Mouse (Mus musculus) liver, embryonic 11.5 days (tissue): ENCODE data around the gene Doc2a. TPM values are rescaled to one million over a fixed set of nuclear protein-coding genes. Genes with fewer than 3 reads are reported as not detected.

Experiments used
- ATAC-seq: fragments of 200-750 bp; cut with Nextera tagmentation; replicated peaks from 2 replicates; pipeline ENCODE4 v1.8.0; 2017; ENCODE audit warnings: moderate number of reproducible peaks, mild to moderate bottlenecking, moderate TSS enrichment, moderate library complexity; ENCODE audit not compliant: low FRiP score
- DNase-seq: peaks from one replicate; pipeline ENCODE4 v3.0.0-alpha.2; 2017; ENCODE audit warnings: low spot score
- H3K27ac ChIP-seq: fragments of 300-500 bp; sonication (generic); 2 replicates; pipeline ENCODE4 v1.5.1; 2014; ENCODE audit warnings: mild to moderate bottlenecking, low read depth, low read length, control low read depth
- H3K27me3 ChIP-seq: fragments of 300-500 bp; sonication (generic); replicated peaks from 2 replicates; pipeline ENCODE4 v1.6.1; 2014; ENCODE audit warnings: low read length, mixed read lengths; ENCODE audit not compliant: control insufficient read depth, insufficient read depth
- H3K36me3 ChIP-seq: fragments of 300-500 bp; sonication (generic); 2 replicates; pipeline ENCODE4 v1.6.1; 2014; ENCODE audit warnings: mild to moderate bottlenecking, low read length, moderate library complexity, mixed read lengths; ENCODE audit not compliant: control insufficient read depth, insufficient read depth
- H3K4me1 ChIP-seq: fragments of 300-500 bp; sonication (generic); replicated peaks from 2 replicates; pipeline ENCODE4 v1.6.1; 2014; ENCODE audit warnings: low read length, mixed read lengths; ENCODE audit not compliant: control insufficient read depth, insufficient read depth
- H3K4me2 ChIP-seq: fragments of 300-500 bp; sonication (generic); 2 replicates; pipeline ENCODE4 v1.6.1; 2014; ENCODE audit warnings: mild to moderate bottlenecking, control low read depth, moderate library complexity
- H3K4me3 ChIP-seq: fragments of 300-500 bp; sonication (generic); 2 replicates; pipeline ENCODE4 v1.5.1; 2014; ENCODE audit warnings: low read depth, low read length, control low read depth
- H3K9ac ChIP-seq: fragments of 300-500 bp; sonication (generic); 2 replicates; pipeline ENCODE4 v1.6.1; 2014; ENCODE audit warnings: low read depth, low read length, control low read depth
- H3K9me3 ChIP-seq: fragments of 300-500 bp; sonication (generic); 2 replicates; pipeline ENCODE4 v1.6.1; 2016; ENCODE audit warnings: low read length, inconsistent platforms, mixed read lengths; ENCODE audit not compliant: control insufficient read depth
- WGBS: fragments of 180-500 bp; shearing (Covaris S2); extraction: QIAGEN DNeasy Blood & Tissue Kit; methylation state at CpG from one replicate; pipeline ENCODE4 v1.1.7; 2014; 5-methylcytosine and 5-hydroxymethylcytosine counted together
- polyA plus RNA-seq: library from polyadenylated mRNA; unstranded; fragments of >200 nt; fragmentation: Nextera tagmentation; extraction: Ambion mirVana; gene quantifications from 2 replicates; pipeline ENCODE4 v1.2.1, GENCODE M21; 2014

Gene Doc2a
- polyA plus RNA-seq, 1 experiment from 2014 or later: 0.52 TPM

- Histone ChIP-seq H3K4me3 (no peak overlapping the region), H3K4me2 (no peak overlapping the region), H3K27me3 (no peaks in the 10 kb centered on the region), H3K9me3 (no peaks in the 10 kb centered on the region), H3K36me3 (peaks cover 2% of the 10 kb centered on the region; the same call in 1 of the 2 replicates), H3K9ac (no peak overlapping the region), H3K27ac (no peak overlapping the region), H3K4me1 (peaks cover 22% of the 10 kb centered on the region)
- ATAC-seq (no peak), DNase-seq (no peak)
- 58% methylated on average over 6 of the region's 6 CpGs for WGBS
These were observed 44.0 kb upstream of the Doc2a start for GRCm38 (mm10) chr7:126803181-126803580.

GRCm38 (mm10) chr7:126803751-126804150 is 43.5 kb upstream of the Doc2a start:
- peaks cover 28% of the 10 kb centered on the region for H3K4me1 ChIP-seq

GRCm38 (mm10) chr7:126806956-126807355 is 40.3 kb upstream of the Doc2a start:
- WGBS: 85% methylated on average over 6 of the region's 6 CpGs
- Histone ChIP-seq H3K9me3 (no peaks in the 10 kb centered on the region), H3K9ac (no peak overlapping the region), H3K4me1 (peaks cover 28% of the 10 kb centered on the region), H3K36me3 (peaks cover 2% of the 10 kb centered on the region; the same call in 1 of the 2 replicates), H3K27ac (0 out of 2 replicates have a peak overlapping the region, but pooled peaks have one; percentile 6), H3K27me3 (no peaks in the 10 kb centered on the region), H3K4me2 (no peak overlapping the region), H3K4me3 (no peak overlapping the region)
- ATAC-seq (no peak), DNase-seq (no peak)

More at GRCm38 (mm10) chr7:126803751-126804150, 43.5 kb upstream of the Doc2a start:
- Histone ChIP-seq H3K9me3 (no peaks in the 10 kb centered on the region), H3K36me3 (peaks cover 2% of the 10 kb centered on the region; the same call in 1 of the 2 replicates), H3K9ac (0 out of 2 replicates have a peak overlapping the region, but pooled peaks have one; percentile 15), H3K27ac (no peak overlapping the region), H3K4me3 (no peak overlapping the region), H3K27me3 (no peaks in the 10 kb centered on the region), H3K4me2 (peak overlapping the region; percentile 25)
- ATAC-seq: no peak
- DNase-seq: no peak

GRCm38 (mm10) chr7:126807405-126807804 is 39.8 kb upstream of the Doc2a start:
- peaks cover 2% of the 10 kb centered on the region; the same call in 1 of the 2 replicates for H3K36me3 ChIP-seq
- H3K27ac ChIP-seq: 0 out of 2 replicates have a peak overlapping the region, but pooled peaks have one; percentile 6
- H3K4me3 ChIP-seq: no peak overlapping the region
- peaks cover 28% of the 10 kb centered on the region for H3K4me1 ChIP-seq
- H3K4me2 ChIP-seq: no peak overlapping the region; the same call in 1 of the 2 replicates
- WGBS: 80% methylated on average over 4 of the region's 4 CpGs
- DNase-seq: no peak
- H3K9ac ChIP-seq: no peak overlapping the region; the same call in 1 of the 2 replicates
- H3K9me3 ChIP-seq: no peaks in the 10 kb centered on the region
- ATAC-seq: no peak
- H3K27me3 ChIP-seq: no peaks in the 10 kb centered on the region

- Histone ChIP-seq H3K4me3 (peak overlapping the region; percentile 72), H3K4me2 (peak overlapping the region; percentile 96), H3K9me3 (no peaks in the 10 kb centered on the region), H3K27me3 (no peaks in the 10 kb centered on the region), H3K4me1 (peaks cover 22% of the 10 kb centered on the region), H3K36me3 (0 out of 2 replicates have a peak, but pooled peaks cover 2% of the 10 kb centered on the region), H3K27ac (peak overlapping the region; percentile 77), H3K9ac (peak overlapping the region; percentile 78)
- WGBS: 2% methylated on average over 41 of the region's 43 CpGs
- ATAC-seq (peak; percentile 89), DNase-seq (peak; percentile 81)
These were observed 38.3 kb upstream of the Doc2a start for GRCm38 (mm10) chr7:126808703-126809455.

GRCm38 (mm10) chr7:126809723-126810369 is 37.4 kb upstream of the Doc2a start:
- 41% methylated on average over 5 of the region's 5 CpGs for WGBS

GRCm38 (mm10) chr7:126815726-126816222 is 31.4 kb upstream of the Doc2a start:
- Histone ChIP-seq H3K36me3 (no peaks in the 10 kb centered on the region), H3K4me1 (no peaks in the 10 kb centered on the region), H3K27ac (no peak overlapping the region), H3K9ac (no peak overlapping the region), H3K4me3 (no peak overlapping the region), H3K9me3 (no peaks in the 10 kb centered on the region), H3K4me2 (no peak overlapping the region), H3K27me3 (no peaks in the 10 kb centered on the region)
- WGBS: 74% methylated on average over 8 of the region's 8 CpGs
- ATAC-seq: no peak
- DNase-seq: no peak

More at GRCm38 (mm10) chr7:126809723-126810369, 37.4 kb upstream of the Doc2a start:
- no peaks in the 10 kb centered on the region for H3K9me3 ChIP-seq
- H3K27ac ChIP-seq: peak overlapping the region; percentile 77; the same call in 1 of the 2 replicates
- no peaks in the 10 kb centered on the region for H3K27me3 ChIP-seq
- peak overlapping the region; percentile 96 for H3K4me2 ChIP-seq
- H3K36me3 ChIP-seq: 0 out of 2 replicates have a peak, but pooled peaks cover 2% of the 10 kb centered on the region
- DNase-seq (no peak), ATAC-seq (0 out of 2 replicates have a peak, but pooled peaks have one; percentile 11)
- peak overlapping the region; percentile 72; the same call in 1 of the 2 replicates for H3K4me3 ChIP-seq
- peaks cover 22% of the 10 kb centered on the region for H3K4me1 ChIP-seq
- H3K9ac ChIP-seq: peak overlapping the region; percentile 78

GRCm38 (mm10) chr7:126816494-126816893 is 30.7 kb upstream of the Doc2a start:
- ATAC-seq (no peak), DNase-seq (no peak)
- H3K4me1 ChIP-seq: no peaks in the 10 kb centered on the region
- H3K4me3 ChIP-seq: no peak overlapping the region
- H3K27ac ChIP-seq: no peak overlapping the region
- no peak overlapping the region for H3K9ac ChIP-seq
- H3K9me3 ChIP-seq: no peaks in the 10 kb centered on the region
- H3K36me3 ChIP-seq: no peaks in the 10 kb centered on the region
- H3K27me3 ChIP-seq: no peaks in the 10 kb centered on the region
- 84% methylated on average over 8 of the region's 8 CpGs for WGBS
- H3K4me2 ChIP-seq: no peak overlapping the region
